Mouse (Mus musculus) cerebellum, adult 2 months (tissue): ENCODE measurements around the gene Chchd3.

Source experiments
- CTCF ChIP-seq: fragments of 200-500 bp; IDR thresholded peaks from 2 replicates; pipeline ENCODE4 v1.5.1; 2011; ENCODE audit warnings: low read depth, mild to moderate bottlenecking, control low read depth, low read length, moderate library complexity, borderline replicate concordance; ENCODE audit not compliant: insufficient read depth
- POLR2A ChIP-seq: fragments of 200-500 bp; IDR thresholded peaks from 2 replicates; pipeline ENCODE4 v1.6.1; 2011; ENCODE audit warnings: low read length, control low read depth, borderline replicate concordance; ENCODE audit not compliant: insufficient read depth

GRCm38 (mm10) chr6:33066462-33066861, 6.4 kb upstream of the Chchd3 start:
- no peak for TF ChIP-seq CTCF
- TF ChIP-seq POLR2A, result no peak
